Mouse (Mus musculus): Measurements from ENCODE around the gene BC025920.

The BC025920 gene

GRCm38 (mm10) chr10:81643449-81644055, 37.5 kb downstream of the BC025920 start:
- DNase-seq, result peak; percentile 96 to 98

- DNase-seq, result no peak
Observed at GRCm38 (mm10) chr10:81644162-81644561, 38.1 kb downstream of the BC025920 start.

- DNase-seq, result no peak
Observed at GRCm38 (mm10) chr10:81644716-81645115, 38.6 kb downstream of the BC025920 start.

- DNase-seq, result no peak
Observed at GRCm38 (mm10) chr10:81645391-81645790, 39.3 kb downstream of the BC025920 start.

GRCm38 (mm10) chr10:81646015-81646555, 40.0 kb downstream of the BC025920 start:
- no peak for DNase-seq

GRCm38 (mm10) chr10:81648803-81649775, 43.0 kb downstream of the BC025920 start, which contains the start of gene Gm10778:
Gene Gm10778 (plus strand): TSS chr10:81649059.
- DNase-seq, result peak; percentile 85 to 91

GRCm38 (mm10) chr10:81655178-81655577, 49.1 kb downstream of the BC025920 start:
- DNase-seq, result peak in 1 of 2 experiments; percentile 16

- no peak for DNase-seq
Observed at GRCm38 (mm10) chr10:81656174-81656573, 50.1 kb downstream of the BC025920 start.

All from lung, postnatal 4 days (tissue).